Mouse (Mus musculus): ENCODE data around the gene Sgms1. TPM values are rescaled to one million over a fixed set of nuclear protein-coding genes. Genes with fewer than 3 reads are reported as not detected.

Gene Sgms1
- 43.0 and 44.8 TPM in 2 replicates for polyA plus RNA-seq (2015; fragmentation: Nextera tagmentation; extraction: Ambion mirVana)

DNA sequence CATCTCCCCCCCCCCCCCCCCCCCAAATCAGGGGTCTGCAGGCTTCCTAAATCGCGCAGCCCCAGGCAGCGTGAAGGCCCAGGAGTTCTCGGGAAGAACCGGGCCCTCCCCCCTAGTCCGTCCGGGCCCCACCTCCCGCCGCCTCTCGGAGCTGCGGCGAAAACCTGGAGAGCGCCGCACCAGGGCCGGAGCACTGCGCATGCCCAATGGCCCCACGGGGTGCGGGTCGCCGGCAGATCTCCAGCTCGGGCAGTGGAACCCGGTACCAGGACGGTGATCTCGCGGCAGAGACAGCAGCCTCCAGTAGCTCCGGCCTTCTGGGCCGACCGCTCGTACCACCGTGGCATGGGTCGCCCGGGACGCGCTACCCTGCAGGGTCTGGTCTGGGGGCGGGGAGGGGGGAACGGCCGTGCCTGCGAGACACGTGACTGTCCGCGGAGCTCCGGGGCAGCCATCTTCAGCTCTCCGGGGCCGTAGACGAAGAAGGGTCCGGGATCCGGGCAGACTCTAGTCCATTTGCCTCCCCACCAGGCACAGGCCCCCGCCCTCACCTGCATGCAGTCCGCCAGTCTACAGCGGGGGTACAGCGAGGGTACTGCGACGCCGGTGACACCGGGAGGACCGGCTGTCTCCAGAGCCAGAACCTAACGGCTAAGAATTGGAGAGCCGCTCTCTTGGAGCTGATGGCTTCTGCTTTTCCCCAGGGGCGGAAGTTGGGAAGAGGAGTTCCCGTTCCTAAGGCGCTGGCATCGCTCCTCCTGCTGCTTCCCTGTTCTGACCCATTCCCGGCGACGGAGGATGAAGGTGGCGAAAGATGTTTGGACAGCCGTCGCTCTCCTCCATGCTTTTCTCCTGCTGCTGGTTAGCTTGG is at the start of gene Sgms1:
Gene Sgms1 (minus strand): TSS at position 714 of the 871 bp plus-strand sequence.
- Histone ChIP-seq H3K9me3 (replicated peaks; ENCODE audit: control insufficient read depth, low read length) (no peaks in the 10 kb centered on the region), H3K4me3 (replicated peaks; ENCODE audit: low read length) (peak within 1 kb of the TSS; percentile 74), H3K4me2 (ENCODE audit: low read depth, low read length) (peak within 1 kb of the TSS; percentile 79), H3K9ac (ENCODE audit: low read length) (peak within 1 kb of the TSS; percentile 94), H3K27ac (ENCODE audit: low read length) (peak within 1 kb of the TSS; percentile 96), H3K4me1 (ENCODE audit: control insufficient read depth, insufficient read depth, low read length) (peaks cover 26% of the 10 kb centered on the region), H3K27me3 (ENCODE audit: control insufficient read depth, insufficient read depth, low read length) (no peaks in the 10 kb centered on the region), H3K36me3 (ENCODE audit: control insufficient read depth, insufficient read depth, low read length) (no peaks in the 10 kb centered on the region)
- ATAC-seq (ENCODE audit: insufficient read depth, low FRiP score): peak; percentile 95
- WGBS: under 1% methylated on average over 68 of the region's 68 CpGs

DNA sequence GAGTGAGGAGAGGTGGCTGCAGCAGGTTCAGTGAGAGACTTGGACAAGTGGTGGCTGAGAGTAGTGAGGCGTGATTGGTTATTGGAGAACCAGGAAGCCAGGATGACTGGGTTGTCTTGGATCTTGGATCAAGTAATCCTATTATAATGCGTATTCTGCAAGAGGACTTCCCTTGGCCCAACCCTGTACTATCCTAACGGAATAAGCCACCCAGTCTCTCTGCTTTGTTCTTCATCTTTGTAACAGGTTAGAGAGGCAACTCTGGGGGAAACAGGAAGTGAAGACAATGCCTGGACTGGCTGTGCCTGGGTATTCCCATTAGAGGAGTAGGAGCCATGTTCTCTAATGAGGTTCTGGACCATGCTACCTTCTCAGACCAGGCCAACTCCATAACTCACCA is 36.3 kb upstream of the Sgms1 start:
- 82% methylated on average over 3 of the region's 3 CpGs for WGBS
- H3K27me3 ChIP-seq (ENCODE audit: control insufficient read depth, insufficient read depth, low read length): no peaks in the 10 kb centered on the region
- no peak overlapping the region for H3K4me3 ChIP-seq (replicated peaks; ENCODE audit: low read length)
- no peak overlapping the region for H3K27ac ChIP-seq (ENCODE audit: low read length)
- no peak overlapping the region for H3K9ac ChIP-seq (ENCODE audit: low read length)
- ATAC-seq (ENCODE audit: insufficient read depth, low FRiP score): no peak
- H3K4me1 ChIP-seq (ENCODE audit: control insufficient read depth, insufficient read depth, low read length): no peaks in the 10 kb centered on the region
- H3K36me3 ChIP-seq (ENCODE audit: control insufficient read depth, insufficient read depth, low read length): no peaks in the 10 kb centered on the region
- no peaks in the 10 kb centered on the region for H3K9me3 ChIP-seq (replicated peaks; ENCODE audit: control insufficient read depth, low read length)
- no peak overlapping the region for H3K4me2 ChIP-seq (ENCODE audit: low read depth, low read length)

- WGBS: 78% methylated on average over 3 of the region's 3 CpGs
- Histone ChIP-seq H3K36me3 (ENCODE audit: control insufficient read depth, insufficient read depth, low read length) (no peaks in the 10 kb centered on the region), H3K4me3 (replicated peaks; ENCODE audit: low read length) (no peak overlapping the region), H3K9ac (ENCODE audit: low read length) (no peak overlapping the region), H3K4me1 (ENCODE audit: control insufficient read depth, insufficient read depth, low read length) (no peaks in the 10 kb centered on the region), H3K9me3 (replicated peaks; ENCODE audit: control insufficient read depth, low read length) (no peaks in the 10 kb centered on the region), H3K27ac (ENCODE audit: low read length) (no peak overlapping the region), H3K27me3 (ENCODE audit: control insufficient read depth, insufficient read depth, low read length) (no peaks in the 10 kb centered on the region), H3K4me2 (ENCODE audit: low read depth, low read length) (no peak overlapping the region)
- ATAC-seq (ENCODE audit: insufficient read depth, low FRiP score): no peak
These were observed 35.2 kb upstream of the Sgms1 start for GRCm38 (mm10) chr19:32424706-32425105.

DNA sequence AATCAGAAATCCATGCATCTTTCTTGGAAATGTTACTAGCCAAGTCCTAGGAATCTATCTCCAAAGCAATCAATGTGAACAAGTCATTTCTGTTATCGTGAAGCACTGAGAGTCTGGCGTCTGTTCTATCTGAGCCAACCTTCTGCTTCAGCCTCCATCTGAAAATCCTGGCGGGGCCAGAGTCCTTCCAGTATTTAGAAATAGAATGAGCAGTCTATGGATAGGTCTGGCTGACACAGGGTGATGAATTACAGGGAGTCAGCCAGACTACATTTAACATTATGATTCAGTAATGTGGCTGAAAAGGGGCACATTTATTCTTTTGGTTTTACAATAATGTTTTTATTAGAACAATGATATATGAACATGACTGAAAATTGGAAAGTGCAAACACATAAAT is 29.6 kb upstream of the Sgms1 start:
- no peaks in the 10 kb centered on the region for H3K27me3 ChIP-seq (ENCODE audit: control insufficient read depth, insufficient read depth, low read length)
- H3K4me2 ChIP-seq (ENCODE audit: low read depth, low read length): no peak overlapping the region
- H3K36me3 ChIP-seq (ENCODE audit: control insufficient read depth, insufficient read depth, low read length): no peaks in the 10 kb centered on the region
- no peaks in the 10 kb centered on the region for H3K4me1 ChIP-seq (ENCODE audit: control insufficient read depth, insufficient read depth, low read length)
- no peak overlapping the region for H3K9ac ChIP-seq (ENCODE audit: low read length)
- no peak overlapping the region for H3K27ac ChIP-seq (ENCODE audit: low read length)
- H3K9me3 ChIP-seq (replicated peaks; ENCODE audit: control insufficient read depth, low read length): no peaks in the 10 kb centered on the region
- no peak for ATAC-seq (ENCODE audit: insufficient read depth, low FRiP score)
- H3K4me3 ChIP-seq (replicated peaks; ENCODE audit: low read length): no peak overlapping the region
- 42% methylated on average over 3 of the region's 3 CpGs for WGBS

- WGBS: 83% methylated on average over 7 of the region's 7 CpGs
- Histone ChIP-seq H3K9me3 (replicated peaks; ENCODE audit: control insufficient read depth, low read length) (no peaks in the 10 kb centered on the region), H3K27ac (ENCODE audit: low read length) (no peak overlapping the region), H3K4me1 (ENCODE audit: control insufficient read depth, insufficient read depth, low read length) (no peaks in the 10 kb centered on the region), H3K27me3 (ENCODE audit: control insufficient read depth, insufficient read depth, low read length) (no peaks in the 10 kb centered on the region), H3K4me2 (ENCODE audit: low read depth, low read length) (no peak overlapping the region), H3K9ac (ENCODE audit: low read length) (no peak overlapping the region), H3K36me3 (ENCODE audit: control insufficient read depth, insufficient read depth, low read length) (no peaks in the 10 kb centered on the region), H3K4me3 (replicated peaks; ENCODE audit: low read length) (no peak overlapping the region)
- no peak for ATAC-seq (ENCODE audit: insufficient read depth, low FRiP score)
These were observed 27.3 kb upstream of the Sgms1 start for GRCm38 (mm10) chr19:32416692-32417317.

DNA sequence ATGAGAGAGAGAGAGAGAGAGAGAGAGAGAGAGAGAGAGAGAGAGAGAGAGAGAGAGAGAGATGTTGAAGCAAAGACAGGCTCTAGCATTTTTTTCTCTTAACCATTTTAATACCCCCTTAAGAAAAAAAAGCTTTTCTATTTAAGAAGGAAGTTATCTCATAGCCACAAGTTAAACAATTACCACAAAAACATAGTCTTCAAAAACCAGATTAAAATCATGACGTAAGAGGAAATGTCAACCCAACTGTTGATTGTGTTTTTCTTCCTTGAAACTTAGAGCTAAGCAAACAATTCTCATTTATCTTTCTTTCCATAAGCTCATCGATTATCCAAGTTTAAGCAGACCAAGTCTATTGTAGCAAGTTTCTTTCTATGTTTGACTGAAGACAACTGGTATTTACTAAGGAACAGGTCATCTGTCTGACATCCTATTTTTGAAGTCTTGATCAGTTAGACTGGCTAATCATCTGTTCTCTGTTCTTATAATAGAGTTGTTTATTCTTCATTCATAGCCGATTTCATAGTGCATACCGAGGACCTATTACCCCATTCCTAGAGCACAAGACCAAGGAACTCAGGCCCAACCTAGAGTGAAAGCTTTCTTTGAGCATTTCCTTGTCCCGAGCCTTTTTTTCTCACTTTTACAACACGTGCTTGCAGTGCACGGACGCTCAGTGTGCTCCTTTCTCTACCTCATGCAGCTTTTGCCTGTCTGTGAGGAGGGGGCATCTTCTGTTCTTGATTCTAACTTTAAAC is 20.3 kb upstream of the Sgms1 start:
- peak overlapping the region; percentile 17 for H3K27ac ChIP-seq (ENCODE audit: low read length)
- H3K36me3 ChIP-seq (ENCODE audit: control insufficient read depth, insufficient read depth, low read length): no peaks in the 10 kb centered on the region
- H3K4me1 ChIP-seq (ENCODE audit: control insufficient read depth, insufficient read depth, low read length): no peaks in the 10 kb centered on the region
- H3K9ac ChIP-seq (ENCODE audit: low read length): no peak overlapping the region
- H3K27me3 ChIP-seq (ENCODE audit: control insufficient read depth, insufficient read depth, low read length): no peaks in the 10 kb centered on the region
- ATAC-seq (ENCODE audit: insufficient read depth, low FRiP score): peak; percentile 64; the same call in 1 of the 2 replicates
- no peak overlapping the region for H3K4me2 ChIP-seq (ENCODE audit: low read depth, low read length)
- WGBS: 50% methylated on average over 8 of the region's 8 CpGs
- no peaks in the 10 kb centered on the region for H3K9me3 ChIP-seq (replicated peaks; ENCODE audit: control insufficient read depth, low read length)
- H3K4me3 ChIP-seq (replicated peaks; ENCODE audit: low read length): no peak overlapping the region

DNA sequence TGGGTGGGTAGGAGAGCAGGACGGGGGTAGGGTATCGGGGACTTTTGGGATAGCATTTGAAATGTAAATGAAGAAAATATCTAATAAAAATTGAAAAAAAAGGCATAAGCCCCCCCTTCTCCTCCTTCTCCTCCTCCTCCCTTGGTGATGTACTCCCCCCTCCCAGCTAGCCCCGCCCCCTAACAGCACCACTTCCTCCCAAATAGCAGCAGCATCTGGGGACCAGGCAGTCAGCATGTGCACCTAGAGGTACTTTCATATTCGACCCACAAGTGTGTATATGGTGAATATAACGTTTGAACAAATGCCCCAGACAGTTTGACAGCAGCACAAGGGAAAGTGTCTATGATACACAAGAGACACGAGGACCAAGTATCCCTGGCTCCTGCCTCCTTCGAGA is 17.2 kb upstream of the Sgms1 start:
- 64% methylated on average over 7 of the region's 7 CpGs for WGBS
- H3K4me1 ChIP-seq (ENCODE audit: control insufficient read depth, insufficient read depth, low read length): no peaks in the 10 kb centered on the region
- H3K4me2 ChIP-seq (ENCODE audit: low read depth, low read length): no peak overlapping the region
- no peak overlapping the region for H3K27ac ChIP-seq (ENCODE audit: low read length)
- H3K4me3 ChIP-seq (replicated peaks; ENCODE audit: low read length): no peak overlapping the region
- H3K9me3 ChIP-seq (replicated peaks; ENCODE audit: control insufficient read depth, low read length): no peaks in the 10 kb centered on the region
- ATAC-seq (ENCODE audit: insufficient read depth, low FRiP score): no peak
- H3K36me3 ChIP-seq (ENCODE audit: control insufficient read depth, insufficient read depth, low read length): no peaks in the 10 kb centered on the region
- no peaks in the 10 kb centered on the region for H3K27me3 ChIP-seq (ENCODE audit: control insufficient read depth, insufficient read depth, low read length)
- H3K9ac ChIP-seq (ENCODE audit: low read length): no peak overlapping the region

- H3K36me3 ChIP-seq (ENCODE audit: control insufficient read depth, insufficient read depth, low read length): no peaks in the 10 kb centered on the region
- WGBS: 71% methylated on average over 5 of the region's 5 CpGs
- no peaks in the 10 kb centered on the region for H3K4me1 ChIP-seq (ENCODE audit: control insufficient read depth, insufficient read depth, low read length)
- ATAC-seq (ENCODE audit: insufficient read depth, low FRiP score): no peak
- H3K9ac ChIP-seq (ENCODE audit: low read length): no peak overlapping the region
- no peak overlapping the region for H3K27ac ChIP-seq (ENCODE audit: low read length)
- H3K9me3 ChIP-seq (replicated peaks; ENCODE audit: control insufficient read depth, low read length): no peaks in the 10 kb centered on the region
- no peak overlapping the region for H3K4me3 ChIP-seq (replicated peaks; ENCODE audit: low read length)
- H3K27me3 ChIP-seq (ENCODE audit: control insufficient read depth, insufficient read depth, low read length): no peaks in the 10 kb centered on the region
- no peak overlapping the region for H3K4me2 ChIP-seq (ENCODE audit: low read depth, low read length)
These were observed 14.9 kb upstream of the Sgms1 start for GRCm38 (mm10) chr19:32404386-32404785.

DNA sequence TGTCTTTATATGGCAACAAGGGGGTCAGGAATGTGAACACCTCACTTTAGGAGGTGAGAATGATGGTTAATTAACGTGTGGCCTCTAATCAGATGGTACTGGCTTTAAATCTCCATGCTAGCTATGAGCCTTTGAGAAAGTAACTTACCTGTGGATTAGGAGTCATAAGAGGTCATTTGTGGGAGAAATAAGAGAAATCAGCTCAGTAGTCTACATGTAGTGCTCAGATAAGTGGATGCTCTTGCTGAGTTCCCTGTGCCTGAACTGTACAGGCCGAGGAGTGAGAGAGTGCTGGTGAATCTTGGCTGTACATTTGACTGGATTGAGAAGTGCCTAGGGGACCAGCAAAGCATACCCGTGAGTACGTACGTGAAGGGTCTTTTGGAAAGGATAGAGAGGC is 14.3 kb upstream of the Sgms1 start:
- ATAC-seq (ENCODE audit: insufficient read depth, low FRiP score): no peak
- H3K4me3 ChIP-seq (replicated peaks; ENCODE audit: low read length): no peak overlapping the region
- H3K4me2 ChIP-seq (ENCODE audit: low read depth, low read length): no peak overlapping the region
- H3K36me3 ChIP-seq (ENCODE audit: control insufficient read depth, insufficient read depth, low read length): no peaks in the 10 kb centered on the region
- H3K9ac ChIP-seq (ENCODE audit: low read length): no peak overlapping the region
- no peaks in the 10 kb centered on the region for H3K27me3 ChIP-seq (ENCODE audit: control insufficient read depth, insufficient read depth, low read length)
- WGBS: 90% methylated on average over 5 of the region's 5 CpGs
- H3K9me3 ChIP-seq (replicated peaks; ENCODE audit: control insufficient read depth, low read length): no peaks in the 10 kb centered on the region
- no peak overlapping the region for H3K27ac ChIP-seq (ENCODE audit: low read length)
- no peaks in the 10 kb centered on the region for H3K4me1 ChIP-seq (ENCODE audit: control insufficient read depth, insufficient read depth, low read length)
